Comparison of ENCODE assay signal across 11 mouse cellular contexts in genomic region chr10:91188684-91189287, GRCm38 (mm10). TPM values are rescaled to one million over a fixed set of nuclear protein-coding genes. Genes with fewer than 3 reads are reported as not detected.
DNase-seq lines count a peak whose midpoint lies in the region; ATAC-seq and TF ChIP-seq lines count a peak whose summit lies in the region.
"Had no signal": no experiment of that assay in that cellular context is flagged by ENCODE, and none has a peak within 500 bp of the region (broad histone marks: within the 10 kb centered on the region; RNA-seq: fewer than 3 reads in every experiment).

No protein-coding gene starts in this region.

- H3K4me3 ChIP-seq in liver, embryonic 13.5 days (replicated peaks): no peak overlapping the region
- no peak overlapping the region for H3K4me3 ChIP-seq in liver, postnatal 0 days (ENCODE audit: low read depth, low read length)
- no peak overlapping the region for H3K4me3 ChIP-seq in hindbrain, embryonic 16.5 days (ENCODE audit: low read length)
- no peak overlapping the region for H3K4me3 ChIP-seq in neural tube, embryonic 14.5 days (ENCODE audit: low read depth, low read length)
- H3K4me3 ChIP-seq: embryonic facial prominence, embryonic 12.5 days had no signal

- peak overlapping the region; percentile 31 for H3K9ac ChIP-seq in liver, embryonic 13.5 days
- H3K9ac ChIP-seq in liver, postnatal 0 days (replicated peaks): no peak overlapping the region
- H3K9ac ChIP-seq in hindbrain, embryonic 16.5 days (ENCODE audit: low read depth, low read length): no peak overlapping the region
- H3K9ac ChIP-seq in neural tube, embryonic 14.5 days (replicated peaks; ENCODE audit: low read depth, low read length): no peak overlapping the region
- H3K9ac ChIP-seq: embryonic facial prominence, embryonic 12.5 days; liver, embryonic 14.5 days had no signal

- no peak overlapping the region for H3K4me2 ChIP-seq in liver, embryonic 13.5 days
- no peak overlapping the region for H3K4me2 ChIP-seq in liver, postnatal 0 days (ENCODE audit: low read depth, low read length)
- H3K4me2 ChIP-seq in hindbrain, embryonic 16.5 days (ENCODE audit: low read length): no peak overlapping the region
- H3K4me2 ChIP-seq in neural tube, embryonic 14.5 days (ENCODE audit: low read depth, low read length): no peak overlapping the region

- WGBS in liver, embryonic 13.5 days (ENCODE audit: insufficient replicate concordance): 65% methylated on average over 5 of the region's 5 CpGs
- 72% methylated on average over 5 of the region's 5 CpGs for WGBS in liver, postnatal 0 days (ENCODE audit: insufficient replicate concordance)
- WGBS in hindbrain, embryonic 16.5 days: 80% methylated on average over 5 of the region's 5 CpGs
- 70% methylated on average over 5 of the region's 5 CpGs for WGBS in neural tube, embryonic 14.5 days

- no peaks in the 10 kb centered on the region for H3K27me3 ChIP-seq in liver, embryonic 13.5 days
- no peaks in the 10 kb centered on the region for H3K27me3 ChIP-seq in liver, postnatal 0 days (ENCODE audit: insufficient read depth, low read length)
- H3K27me3 ChIP-seq in hindbrain, embryonic 16.5 days (replicated peaks; ENCODE audit: control insufficient read depth, insufficient read depth, low read length): no peaks in the 10 kb centered on the region
- H3K27me3 ChIP-seq in neural tube, embryonic 14.5 days (ENCODE audit: control insufficient read depth, insufficient read depth, low read length): no peaks in the 10 kb centered on the region
- H3K27me3 ChIP-seq: embryonic facial prominence, embryonic 12.5 days; megakaryocyte, embryonic 14.5 days had no signal

- TF ChIP-seq EP300 in liver, postnatal 0 days (IDR thresholded peaks at IDR 0.05; ENCODE audit: low read depth): no peak

- DNase-seq in liver, embryonic 13.5 days: no peak
- DNase-seq in liver, postnatal 0 days: no peak
- peak; percentile 68 for DNase-seq in MEL-GATA-1-ER (ENCODE audit: extremely low read depth, low read depth)
- no peak for DNase-seq in cerebellum, adult 9-10 months
- DNase-seq in cerebellum, postnatal 4 days (ENCODE audit: low spot score in 2 of 2): no peak
- DNase-seq: gastrocnemius, adult 2 months had no signal

- H3K9me3 ChIP-seq in liver, embryonic 13.5 days (replicated peaks): no peaks in the 10 kb centered on the region
- H3K9me3 ChIP-seq in liver, postnatal 0 days (ENCODE audit: low read length): no peaks in the 10 kb centered on the region
- no peaks in the 10 kb centered on the region for H3K9me3 ChIP-seq in hindbrain, embryonic 16.5 days (ENCODE audit: control insufficient read depth, low read length)
- no peaks in the 10 kb centered on the region for H3K9me3 ChIP-seq in neural tube, embryonic 14.5 days (ENCODE audit: control insufficient read depth, low read length)
- H3K9me3 ChIP-seq: embryonic facial prominence, embryonic 12.5 days; megakaryocyte, embryonic 14.5 days had no signal

- ATAC-seq in liver, embryonic 13.5 days (ENCODE audit: low read depth): no peak
- no peak for ATAC-seq in liver, postnatal 0 days
- ATAC-seq in hindbrain, embryonic 16.5 days: no peak
- no peak; the same call in 1 of the 2 replicates for ATAC-seq in neural tube, embryonic 14.5 days (ENCODE audit: low read depth)

- no peaks in the 10 kb centered on the region for H3K36me3 ChIP-seq in liver, embryonic 13.5 days
- H3K36me3 ChIP-seq in liver, postnatal 0 days (replicated peaks; ENCODE audit: insufficient read depth, low read length): no peaks in the 10 kb centered on the region
- H3K36me3 ChIP-seq in hindbrain, embryonic 16.5 days (ENCODE audit: control insufficient read depth, insufficient read depth, low read length): no peaks in the 10 kb centered on the region
- no peaks in the 10 kb centered on the region for H3K36me3 ChIP-seq in neural tube, embryonic 14.5 days (ENCODE audit: control insufficient read depth, insufficient read depth, low read length)
- H3K36me3 ChIP-seq: embryonic facial prominence, embryonic 12.5 days had no signal

- no peak for TF ChIP-seq CTCF in liver, postnatal 0 days (IDR thresholded peaks at IDR 0.05; ENCODE audit: low read depth)

- H3K27ac ChIP-seq in liver, embryonic 13.5 days: no peak overlapping the region
- no peak overlapping the region for H3K27ac ChIP-seq in liver, postnatal 0 days (ENCODE audit: low read depth)
- peak overlapping the region; percentile 83; the same call in 1 of the 2 replicates for H3K27ac ChIP-seq in hindbrain, embryonic 16.5 days (ENCODE audit: low read depth, low read length)
- H3K27ac ChIP-seq in neural tube, embryonic 14.5 days (ENCODE audit: low read depth, low read length): peak overlapping the region; percentile 98
- H3K27ac ChIP-seq: liver, embryonic 14.5 days had no signal

- peaks cover 25% of the 10 kb centered on the region for H3K4me1 ChIP-seq in liver, embryonic 13.5 days (replicated peaks)
- H3K4me1 ChIP-seq in liver, postnatal 0 days (ENCODE audit: insufficient read depth): 0 out of 2 replicates have a peak, but pooled peaks cover 2% of the 10 kb centered on the region
- peaks cover 8% of the 10 kb centered on the region for H3K4me1 ChIP-seq in hindbrain, embryonic 16.5 days (ENCODE audit: control insufficient read depth, insufficient read depth, low read depth, low read length)
- 0 out of 2 replicates have a peak, but pooled peaks cover 3% of the 10 kb centered on the region for H3K4me1 ChIP-seq in neural tube, embryonic 14.5 days (ENCODE audit: control insufficient read depth, insufficient read depth, low read length)

RNA-seq across cellular contexts. Expression of gene Tmpo, which starts 7.7 kb away (rescaled TPM):
- 131 and 169 TPM in 2 replicates for polyA plus RNA-seq in liver, embryonic 13.5 days (2015; fragmentation: Nextera tagmentation; extraction: Ambion mirVana)
- polyA plus RNA-seq in liver, postnatal 0 days (2015; fragmentation: Nextera tagmentation; extraction: Ambion mirVana): 64.1 and 69.0 TPM in 2 replicates
- polyA plus RNA-seq in hindbrain, embryonic 16.5 days (2015; fragmentation: Nextera tagmentation; extraction: Ambion mirVana): 68.7 and 83.7 TPM in 2 replicates
- polyA plus RNA-seq in neural tube, embryonic 14.5 days (2014; fragmentation: Nextera tagmentation; extraction: Ambion mirVana): 96.1 and 117 TPM in 2 replicates

Comparison
In these comparisons a context has a peak if more than half of its experiments do, and no peak if none do; other contexts are left out.
1. H3K27ac ChIP-seq: peak in hindbrain, embryonic 16.5 days (single experiment) and neural tube, embryonic 14.5 days (single experiment); none in liver, embryonic 13.5 days (single experiment) and liver, postnatal 0 days (single experiment).